Mouse (Mus musculus): Measurements from ENCODE around the gene Kif3c. TPM values are rescaled to one million over a fixed set of nuclear protein-coding genes. Genes with fewer than 3 reads are reported as not detected.

Gene Kif3c
- polyA plus RNA-seq, 1 experiment = 1.0 TPM

DNA sequence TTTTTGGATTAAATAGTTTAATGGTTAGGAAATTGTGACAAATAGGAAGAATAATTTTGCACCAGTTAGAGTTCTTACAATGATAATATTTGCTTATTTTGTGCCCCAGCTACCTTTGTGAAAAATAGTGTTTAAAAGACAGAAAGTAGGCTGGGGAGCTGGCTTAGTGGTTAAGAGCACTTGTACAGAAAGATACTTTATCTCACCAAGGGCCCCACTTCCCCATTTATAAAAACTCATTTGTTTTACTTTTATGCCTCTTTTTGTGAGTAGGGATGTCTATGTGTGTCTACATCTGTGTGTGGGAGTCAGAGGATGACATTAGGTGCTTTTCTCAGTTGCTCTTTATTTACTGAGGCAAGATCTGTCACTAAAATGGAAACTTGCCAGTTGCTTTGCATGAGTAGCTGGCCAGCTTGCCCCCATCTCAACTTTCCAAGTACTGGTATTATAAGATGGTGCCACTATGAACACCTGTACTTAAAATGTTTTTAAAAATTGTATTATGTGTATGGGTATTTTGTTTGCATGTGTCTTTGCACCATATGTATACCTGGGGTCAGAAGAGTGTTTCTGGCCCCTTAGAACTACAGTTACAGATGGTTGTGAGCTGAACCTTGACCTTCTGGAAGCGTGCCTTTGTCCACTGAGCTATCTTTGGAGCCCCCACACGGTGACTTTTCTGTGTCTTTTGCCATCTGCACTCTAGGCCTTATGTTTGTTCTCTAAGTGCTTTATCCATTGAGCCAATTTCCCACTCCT lies 64.9 kb downstream of the Kif3c start:
- H3K27ac ChIP-seq (ENCODE audit: control insufficient read depth, insufficient read depth, low read depth, low read length) = no peak overlapping the region

DNA sequence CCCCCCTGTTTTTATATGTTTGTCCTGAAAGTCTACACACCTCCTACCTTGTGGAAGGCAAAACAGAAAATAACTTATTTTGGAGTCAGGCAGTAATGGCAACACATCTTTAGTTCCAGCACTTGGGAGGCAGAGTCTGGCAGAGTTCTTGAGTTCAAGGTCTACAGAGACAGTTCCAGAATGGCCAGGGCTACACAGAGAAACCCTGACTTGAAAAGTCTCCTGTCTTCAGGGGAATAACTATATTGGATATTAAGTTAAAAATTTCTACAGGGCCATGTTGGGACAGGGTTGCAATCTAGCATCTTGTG lies 65.5 kb downstream of the Kif3c start:
- H3K4me1 ChIP-seq (ENCODE audit: control insufficient read depth, insufficient read depth, low read length) = no peaks in the 10 kb centered on the region; the same call in none of the 2 replicates
- H3K27me3 ChIP-seq (ENCODE audit: control insufficient read depth, insufficient read depth, low read length) = no peaks in the 10 kb centered on the region
- no peaks in the 10 kb centered on the region for H3K36me3 ChIP-seq (ENCODE audit: control insufficient read depth, insufficient read depth, low read length)
- H3K27ac ChIP-seq (ENCODE audit: control insufficient read depth, insufficient read depth, low read depth, low read length) = no peak overlapping the region
- no peak overlapping the region for H3K4me3 ChIP-seq (ENCODE audit: control insufficient read depth, low read depth, low read length)
- TF ChIP-seq CTCF (IDR thresholded peaks at IDR 0.05; ENCODE audit: control insufficient read depth, insufficient read depth, insufficient replicate concordance, low read depth, low read length) (no peak), POLR2A (IDR thresholded peaks at IDR 0.05; ENCODE audit: control insufficient read depth, low read depth, low read length) (no peak)

More for the DNA sequence above, 64.9 kb downstream of the Kif3c start:
- TF ChIP-seq CTCF (IDR thresholded peaks at IDR 0.05; ENCODE audit: control insufficient read depth, insufficient read depth, insufficient replicate concordance, low read depth, low read length) (no peak), POLR2A (IDR thresholded peaks at IDR 0.05; ENCODE audit: control insufficient read depth, low read depth, low read length) (no peak)
- Histone ChIP-seq H3K36me3 (ENCODE audit: control insufficient read depth, insufficient read depth, low read length) (no peaks in the 10 kb centered on the region), H3K4me1 (ENCODE audit: control insufficient read depth, insufficient read depth, low read length) (no peaks in the 10 kb centered on the region; the same call in none of the 2 replicates), H3K4me3 (ENCODE audit: control insufficient read depth, low read depth, low read length) (no peak overlapping the region), H3K27me3 (ENCODE audit: control insufficient read depth, insufficient read depth, low read length) (no peaks in the 10 kb centered on the region)

DNA sequence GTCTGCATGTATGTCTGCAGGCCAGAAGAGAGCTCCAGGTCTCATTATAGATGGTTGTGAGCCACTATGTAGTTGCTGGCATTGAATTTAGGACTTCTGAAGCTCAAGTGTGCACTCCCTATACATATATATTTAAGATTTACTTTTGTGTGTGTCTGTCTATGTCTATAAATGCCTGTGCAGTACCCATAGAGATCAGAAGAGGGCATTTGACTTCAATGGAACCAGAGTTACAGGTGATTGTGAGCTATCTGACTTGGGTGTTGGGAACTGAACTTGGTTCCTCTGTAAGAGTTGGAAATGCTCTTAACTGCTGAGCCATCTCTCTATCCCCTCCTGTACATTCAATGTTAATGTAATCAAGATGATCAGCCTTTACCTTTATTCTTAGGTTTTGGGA lies 66.1 kb downstream of the Kif3c start:
- Histone ChIP-seq H3K36me3 (ENCODE audit: control insufficient read depth, insufficient read depth, low read length) (no peaks in the 10 kb centered on the region), H3K4me3 (ENCODE audit: control insufficient read depth, low read depth, low read length) (no peak overlapping the region), H3K4me1 (ENCODE audit: control insufficient read depth, insufficient read depth, low read length) (no peaks in the 10 kb centered on the region; the same call in none of the 2 replicates), H3K27me3 (ENCODE audit: control insufficient read depth, insufficient read depth, low read length) (no peaks in the 10 kb centered on the region), H3K27ac (ENCODE audit: control insufficient read depth, insufficient read depth, low read depth, low read length) (no peak overlapping the region)
- TF ChIP-seq CTCF (IDR thresholded peaks at IDR 0.05; ENCODE audit: control insufficient read depth, insufficient read depth, insufficient replicate concordance, low read depth, low read length) (no peak), POLR2A (IDR thresholded peaks at IDR 0.05; ENCODE audit: control insufficient read depth, low read depth, low read length) (no peak)

DNA sequence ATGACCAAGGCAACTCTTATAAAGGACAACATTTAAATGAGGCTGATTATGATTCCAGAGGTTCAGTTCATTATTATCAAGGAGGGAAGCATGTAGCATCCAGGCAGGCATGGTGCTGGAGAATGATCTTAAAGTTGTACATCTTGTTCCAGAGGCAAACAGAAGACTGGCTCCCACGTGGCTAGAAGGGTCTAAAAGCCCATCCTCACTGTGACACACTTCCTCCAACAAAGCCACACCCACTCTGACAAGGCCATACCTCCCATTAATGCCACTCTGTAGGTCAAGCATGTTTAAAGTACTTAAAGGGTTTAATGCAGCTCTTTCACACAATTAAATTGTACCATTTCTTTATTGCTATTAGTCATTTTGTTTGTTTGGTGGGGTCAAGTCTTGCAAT lies 68.8 kb downstream of the Kif3c start:
- H3K27ac ChIP-seq (ENCODE audit: control insufficient read depth, insufficient read depth, low read depth, low read length) = no peak overlapping the region; the same call in 1 of the 2 replicates
- H3K36me3 ChIP-seq (ENCODE audit: control insufficient read depth, insufficient read depth, low read length) = no peaks in the 10 kb centered on the region
- peaks cover 3% of the 10 kb centered on the region for H3K4me1 ChIP-seq (ENCODE audit: control insufficient read depth, insufficient read depth, low read length)
- TF ChIP-seq CTCF (IDR thresholded peaks at IDR 0.05; ENCODE audit: control insufficient read depth, insufficient read depth, insufficient replicate concordance, low read depth, low read length) (no peak), POLR2A (IDR thresholded peaks at IDR 0.05; ENCODE audit: control insufficient read depth, low read depth, low read length) (no peak)
- no peak overlapping the region for H3K4me3 ChIP-seq (ENCODE audit: control insufficient read depth, low read depth, low read length)
- no peaks in the 10 kb centered on the region for H3K27me3 ChIP-seq (ENCODE audit: control insufficient read depth, insufficient read depth, low read length)

DNA sequence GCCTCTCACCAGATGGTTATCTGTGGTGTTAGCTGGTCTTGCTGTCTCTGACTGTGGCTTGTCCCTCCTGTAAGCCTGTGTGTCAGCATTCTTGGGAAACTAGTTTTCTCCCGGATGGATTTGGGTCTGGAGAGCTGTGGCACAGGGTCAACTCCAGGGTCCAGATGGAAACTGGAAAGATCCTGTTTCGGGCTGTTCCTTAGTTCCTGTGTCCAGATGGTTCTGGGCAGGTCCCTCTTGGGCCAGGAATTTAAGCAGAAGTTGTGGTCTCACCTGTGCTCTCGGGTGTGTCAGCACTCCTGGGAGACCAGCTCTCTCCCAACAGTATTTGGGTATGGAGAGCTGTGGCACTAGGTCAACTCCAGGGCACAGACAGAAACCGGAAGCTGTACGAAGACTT lies 71.5 kb downstream of the Kif3c start:
- H3K36me3 ChIP-seq (ENCODE audit: control insufficient read depth, insufficient read depth, low read length) = no peaks in the 10 kb centered on the region
- no peak overlapping the region for H3K27ac ChIP-seq (ENCODE audit: control insufficient read depth, insufficient read depth, low read depth, low read length)
- TF ChIP-seq POLR2A (IDR thresholded peaks at IDR 0.05; ENCODE audit: control insufficient read depth, low read depth, low read length) (no peak), CTCF (IDR thresholded peaks at IDR 0.05; ENCODE audit: control insufficient read depth, insufficient read depth, insufficient replicate concordance, low read depth, low read length) (no peak)
- H3K4me1 ChIP-seq (ENCODE audit: control insufficient read depth, insufficient read depth, low read length) = peaks cover 3% of the 10 kb centered on the region
- H3K4me3 ChIP-seq (ENCODE audit: control insufficient read depth, low read depth, low read length) = no peak overlapping the region
- no peaks in the 10 kb centered on the region for H3K27me3 ChIP-seq (ENCODE audit: control insufficient read depth, insufficient read depth, low read length)

DNA sequence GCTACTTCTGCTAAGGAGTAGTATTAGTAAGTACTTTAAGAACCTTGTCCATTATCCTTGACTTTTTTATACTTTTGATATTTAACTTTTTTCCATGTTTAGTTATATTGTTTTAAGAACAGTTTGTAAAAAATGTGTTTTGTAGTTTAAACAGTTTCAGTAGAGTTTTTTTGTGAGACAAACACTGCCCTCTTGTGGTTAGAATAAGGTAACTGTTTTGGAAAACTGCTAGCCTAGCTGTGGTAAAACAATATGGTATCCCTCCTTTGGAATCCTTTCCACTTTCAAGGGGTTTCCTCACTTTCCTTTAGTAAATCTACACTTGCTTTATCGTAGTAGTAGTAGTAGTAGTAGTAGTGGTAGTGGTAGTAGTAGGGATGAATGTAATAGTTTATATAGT lies 72.9 kb downstream of the Kif3c start:
- TF ChIP-seq POLR2A (IDR thresholded peaks at IDR 0.05; ENCODE audit: control insufficient read depth, low read depth, low read length) (no peak), CTCF (IDR thresholded peaks at IDR 0.05; ENCODE audit: control insufficient read depth, insufficient read depth, insufficient replicate concordance, low read depth, low read length) (no peak)
- peaks cover 3% of the 10 kb centered on the region; the same call in 1 of the 2 replicates for H3K4me1 ChIP-seq (ENCODE audit: control insufficient read depth, insufficient read depth, low read length)
- H3K27me3 ChIP-seq (ENCODE audit: control insufficient read depth, insufficient read depth, low read length) = no peaks in the 10 kb centered on the region
- H3K4me3 ChIP-seq (ENCODE audit: control insufficient read depth, low read depth, low read length) = no peak overlapping the region
- H3K27ac ChIP-seq (ENCODE audit: control insufficient read depth, insufficient read depth, low read depth, low read length) = no peak overlapping the region
- no peaks in the 10 kb centered on the region for H3K36me3 ChIP-seq (ENCODE audit: control insufficient read depth, insufficient read depth, low read length)

DNA sequence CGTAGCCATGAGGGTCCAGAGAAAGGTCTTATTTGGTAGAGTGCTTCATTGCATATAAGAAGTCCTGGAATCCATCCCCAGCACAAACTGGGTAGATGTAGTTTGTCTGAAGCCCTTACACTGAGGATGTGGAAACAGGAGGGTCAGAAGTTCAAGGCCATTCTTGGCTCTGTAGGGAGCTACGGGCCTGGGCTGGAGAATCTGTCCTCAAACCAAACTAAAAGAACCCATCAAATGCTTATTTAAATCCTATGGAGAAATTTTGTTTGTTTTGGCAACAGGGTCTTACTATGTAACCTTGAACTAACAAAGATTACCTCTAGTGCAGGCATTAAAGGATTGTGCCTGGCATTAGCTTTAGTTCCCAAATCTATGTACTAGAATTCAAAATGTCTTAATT lies 76.0 kb downstream of the Kif3c start:
- Histone ChIP-seq H3K4me3 (ENCODE audit: control insufficient read depth, low read depth, low read length) (no peak overlapping the region), H3K36me3 (ENCODE audit: control insufficient read depth, insufficient read depth, low read length) (no peaks in the 10 kb centered on the region), H3K27ac (ENCODE audit: control insufficient read depth, insufficient read depth, low read depth, low read length) (no peak overlapping the region), H3K4me1 (ENCODE audit: control insufficient read depth, insufficient read depth, low read length) (peaks cover 3% of the 10 kb centered on the region; the same call in 1 of the 2 replicates), H3K27me3 (ENCODE audit: control insufficient read depth, insufficient read depth, low read length) (no peaks in the 10 kb centered on the region)
- TF ChIP-seq POLR2A (IDR thresholded peaks at IDR 0.05; ENCODE audit: control insufficient read depth, low read depth, low read length) (no peak), CTCF (IDR thresholded peaks at IDR 0.05; ENCODE audit: control insufficient read depth, insufficient read depth, insufficient replicate concordance, low read depth, low read length) (no peak)

Data from testis, adult 2 months (tissue).